Mouse (Mus musculus) lung, postnatal 4 days (tissue): Measurements from ENCODE around the gene Tubb2b.

Experiments
- DNase-seq, 2 experiments: peaks; one replicate each; pipeline ENCODE4 v3.0.0; 2021

Tubb2b gene

GRCm38 (mm10) chr13:34134276-34134675 is 4.0 kb upstream of the Tubb2b start:
- no peak for DNase-seq

- DNase-seq = no peak
These were observed 3.2 kb upstream of the Tubb2b start for GRCm38 (mm10) chr13:34133326-34134071.

DNA sequence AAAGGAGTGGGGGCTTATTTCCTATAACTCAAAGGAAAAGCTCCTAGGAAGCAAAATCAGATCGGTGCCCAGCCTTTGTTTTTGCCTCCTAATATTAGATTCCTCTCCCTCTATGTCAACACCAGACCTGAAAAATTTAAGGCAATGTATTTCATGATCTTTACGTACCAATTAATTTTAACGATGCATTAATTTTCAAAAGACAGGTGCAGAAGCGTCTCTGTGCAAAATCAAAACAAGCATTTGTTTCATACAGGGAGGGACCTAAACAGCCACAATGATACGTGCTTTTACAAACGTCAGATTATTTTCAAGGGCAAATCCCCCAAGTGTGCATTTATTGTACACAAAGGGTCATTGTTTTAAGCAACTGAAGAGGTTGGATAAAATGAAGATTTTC is 2.6 kb upstream of the Tubb2b start:
- DNase-seq = no peak

GRCm38 (mm10) chr13:34132299-34132698 is 2.0 kb upstream of the Tubb2b start:
- DNase-seq = no peak

DNA sequence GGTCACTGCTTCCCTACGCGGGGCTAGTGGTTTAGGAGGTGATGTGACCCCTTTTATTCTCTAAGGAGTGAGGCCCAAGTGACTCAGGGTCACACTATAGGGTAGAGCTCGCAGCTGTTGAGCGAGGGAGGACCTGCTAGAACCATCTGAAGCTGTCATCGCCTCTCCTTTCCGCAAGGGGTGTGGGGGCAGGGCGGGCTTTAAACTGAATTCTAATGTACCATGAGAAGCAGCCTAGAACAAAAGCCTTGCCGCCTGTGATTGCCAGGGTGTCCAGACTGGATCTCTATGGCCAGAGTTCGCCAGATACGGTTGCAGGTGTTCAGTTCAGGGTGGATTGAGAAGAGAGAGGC is 1.4 kb upstream of the Tubb2b start:
- peak; percentile 49 to 58 for DNase-seq

DNA sequence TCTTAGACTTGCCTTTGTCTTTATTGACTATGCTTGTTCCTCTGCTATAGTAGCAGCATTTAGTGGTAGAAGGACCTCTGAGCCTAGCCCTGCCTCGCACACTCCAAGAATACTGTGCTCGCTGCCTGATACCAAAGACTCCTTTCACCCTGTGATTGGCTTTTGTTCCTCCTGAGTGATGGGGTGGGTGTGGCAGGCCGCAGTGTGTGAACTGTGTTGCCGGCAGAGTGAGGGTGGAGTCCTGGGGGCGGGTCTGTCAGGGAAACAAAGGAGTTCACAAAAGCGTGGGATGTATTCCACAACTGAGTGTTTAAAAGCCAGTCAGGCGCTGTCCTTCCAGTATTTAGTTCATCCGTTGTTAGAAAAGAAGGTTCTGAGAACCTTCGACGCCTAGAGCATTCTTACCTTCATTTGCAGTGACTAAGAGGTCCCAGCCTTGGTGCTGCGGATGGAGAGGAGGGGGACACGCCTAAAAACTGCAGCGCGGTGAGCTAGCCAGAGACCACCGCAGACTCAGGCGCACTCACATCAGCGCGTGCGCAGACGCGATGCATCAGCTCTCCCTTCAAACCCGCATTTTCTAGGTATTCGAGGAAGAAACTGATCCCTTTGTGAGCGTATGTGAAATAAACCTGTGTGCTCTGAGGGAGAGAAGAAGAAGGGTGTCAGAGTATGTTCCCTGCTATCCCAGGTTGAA is 893 bp upstream of the Tubb2b start:
- DNase-seq = peak; percentile 64 to 74

GRCm38 (mm10) chr13:34129485-34130225 is 611 bp downstream of the Tubb2b start:
- DNase-seq = peak; percentile 35 to 48

DNA sequence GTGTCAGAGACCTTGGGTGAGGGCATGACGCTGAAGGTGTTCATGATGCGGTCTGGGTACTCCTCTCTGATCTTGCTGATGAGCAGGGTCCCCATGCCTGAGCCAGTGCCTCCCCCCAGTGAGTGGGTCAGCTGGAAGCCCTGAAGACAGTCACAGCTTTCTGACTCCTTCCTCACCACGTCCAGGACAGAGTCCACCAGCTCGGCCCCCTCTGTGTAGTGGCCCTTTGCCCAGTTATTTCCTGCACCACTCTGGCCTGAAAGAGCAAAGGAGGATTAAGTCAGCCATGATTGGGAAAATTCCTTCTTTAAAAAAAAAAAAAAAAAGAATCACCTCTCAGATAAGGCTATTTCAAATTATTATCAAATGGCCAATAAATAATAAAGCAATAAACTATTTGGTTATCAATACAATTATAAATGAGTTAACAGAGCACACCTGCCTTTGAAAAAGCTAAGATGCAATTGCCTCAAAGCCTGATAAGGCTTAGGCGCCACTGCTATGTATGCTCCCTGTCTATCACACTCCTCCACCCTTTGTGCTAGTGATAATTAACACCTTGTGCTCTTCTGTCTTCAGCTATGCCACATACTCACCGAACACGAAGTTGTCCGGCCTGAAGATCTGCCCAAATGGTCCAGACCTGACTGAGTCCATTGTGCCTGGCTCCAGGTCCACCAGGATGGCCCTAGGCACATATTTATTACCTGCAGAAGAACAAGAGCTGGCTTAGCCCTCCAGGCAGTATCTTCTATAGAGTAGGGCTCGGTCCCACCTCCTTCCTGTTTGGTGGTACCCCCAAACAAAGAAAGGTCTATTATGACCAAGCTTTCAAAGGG is 1.8 kb downstream of the Tubb2b start:
- no peak for DNase-seq

DNA sequence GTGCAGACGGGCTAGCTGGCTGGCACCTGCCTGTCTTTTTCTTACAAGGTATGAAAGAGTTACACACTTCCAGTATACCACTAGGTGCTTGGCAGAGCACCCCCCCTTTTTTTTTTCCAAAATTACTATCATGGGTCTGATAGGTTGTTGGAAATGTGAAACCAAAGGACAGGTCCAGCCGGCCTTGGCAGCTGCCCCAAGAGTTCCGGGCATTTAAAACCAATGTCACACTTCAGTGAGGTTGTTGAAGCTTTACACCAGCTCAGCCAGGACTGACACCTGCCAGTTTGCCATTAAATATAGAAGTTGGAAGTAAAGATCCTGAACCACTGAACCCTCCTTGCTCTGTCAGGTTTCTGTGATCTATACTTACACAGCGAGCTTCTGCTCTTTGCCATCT is 4.6 kb downstream of the Tubb2b start:
- no peak for DNase-seq

DNA sequence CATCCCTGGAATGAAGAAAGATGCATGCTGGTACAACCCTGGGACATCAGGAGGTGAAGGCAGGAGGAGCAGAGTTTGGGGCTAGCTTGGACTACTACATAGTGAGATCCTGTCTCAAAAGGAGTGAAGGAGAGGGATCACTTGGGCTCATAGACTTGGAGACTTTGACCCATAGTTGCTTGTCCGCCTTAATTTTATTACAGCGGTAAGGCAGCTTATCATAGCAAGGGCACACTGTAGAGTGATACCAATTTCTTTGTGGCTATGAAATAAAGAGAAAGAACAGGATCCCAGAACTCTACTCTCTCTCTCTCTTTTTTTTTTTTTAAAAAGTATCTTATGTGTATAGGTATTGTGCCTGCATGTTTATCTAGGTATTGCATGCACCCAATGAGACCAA is 9.7 kb downstream of the Tubb2b start:
- DNase-seq = no peak

DNA sequence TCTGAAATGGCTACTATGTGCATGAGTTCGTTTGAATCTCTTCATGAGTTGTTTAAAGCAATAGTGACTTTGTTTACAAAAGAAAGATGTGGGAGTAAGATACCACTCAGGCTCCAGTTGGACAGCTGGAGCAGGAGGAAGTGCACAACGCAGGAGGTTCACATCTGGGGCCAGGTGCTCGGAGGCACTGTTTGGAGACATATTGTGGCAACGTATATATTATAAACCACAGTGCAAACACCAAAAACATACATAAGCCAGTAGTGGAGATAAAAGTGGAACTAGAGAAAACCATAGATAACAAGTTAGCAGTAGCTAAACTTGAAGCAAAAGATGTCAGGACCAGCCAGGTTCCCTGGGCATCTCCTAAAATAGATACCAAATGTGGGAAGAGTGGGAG is 10.9 kb downstream of the Tubb2b start:
- DNase-seq = no peak

GRCm38 (mm10) chr13:34118816-34119215 is 11.4 kb downstream of the Tubb2b start:
- DNase-seq = no peak

DNA sequence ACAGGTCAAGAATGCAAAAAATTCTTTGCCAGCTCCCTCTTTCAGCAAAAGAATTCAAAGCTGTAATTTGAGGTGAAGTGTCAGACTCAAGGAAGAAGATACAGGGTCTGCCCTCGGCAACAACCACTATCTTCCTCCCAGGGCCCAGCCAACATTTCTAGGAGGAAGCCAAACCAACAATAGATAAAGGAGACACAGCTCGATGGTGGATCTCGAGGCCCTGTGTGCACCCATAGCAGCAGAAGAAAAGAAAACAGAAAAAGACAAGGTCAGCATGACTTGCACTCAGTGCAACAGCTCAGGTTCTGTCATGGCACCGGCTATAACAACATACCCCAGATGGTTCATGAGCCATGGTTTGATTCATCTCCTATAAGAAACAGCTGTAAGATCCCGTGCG is 13.8 kb downstream of the Tubb2b start:
- DNase-seq = no peak

- no peak for DNase-seq
These were observed 15.6 kb downstream of the Tubb2b start for GRCm38 (mm10) chr13:34114654-34115053.

GRCm38 (mm10) chr13:34113086-34113485 is 17.2 kb downstream of the Tubb2b start:
- no peak for DNase-seq

DNA sequence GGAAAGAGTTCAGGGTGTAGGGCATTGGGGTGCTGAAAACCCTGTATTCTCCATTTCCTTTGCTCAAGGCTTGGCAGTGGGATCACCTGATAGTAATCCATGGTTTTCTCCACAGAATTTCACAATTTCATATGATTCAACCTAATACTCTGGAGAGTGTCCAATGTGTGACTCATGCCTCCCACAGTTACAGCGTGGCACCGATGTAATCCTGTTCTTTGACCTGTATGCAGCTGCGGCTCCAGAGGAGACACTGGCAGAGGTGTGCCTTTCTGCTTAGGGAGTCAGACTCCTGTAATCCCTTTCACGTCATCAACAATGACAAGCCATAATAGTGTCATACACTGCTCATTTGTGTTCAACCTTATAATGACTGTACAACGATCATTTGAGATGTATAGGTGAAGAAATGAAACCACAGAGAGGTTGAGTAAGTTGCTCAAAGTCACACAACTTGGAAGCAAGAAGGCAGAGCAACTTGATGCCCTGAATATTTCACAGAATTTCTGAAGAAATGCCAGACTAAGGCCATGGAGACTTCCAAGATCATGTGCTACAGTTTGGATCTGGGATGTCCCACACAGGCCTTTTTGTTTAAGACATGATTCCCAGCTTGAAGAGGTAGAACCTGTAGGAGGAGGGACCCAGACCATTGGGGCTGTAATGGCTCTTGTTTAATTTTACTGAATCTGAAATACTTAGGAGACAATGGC is 17.7 kb downstream of the Tubb2b start:
- no peak for DNase-seq

DNA sequence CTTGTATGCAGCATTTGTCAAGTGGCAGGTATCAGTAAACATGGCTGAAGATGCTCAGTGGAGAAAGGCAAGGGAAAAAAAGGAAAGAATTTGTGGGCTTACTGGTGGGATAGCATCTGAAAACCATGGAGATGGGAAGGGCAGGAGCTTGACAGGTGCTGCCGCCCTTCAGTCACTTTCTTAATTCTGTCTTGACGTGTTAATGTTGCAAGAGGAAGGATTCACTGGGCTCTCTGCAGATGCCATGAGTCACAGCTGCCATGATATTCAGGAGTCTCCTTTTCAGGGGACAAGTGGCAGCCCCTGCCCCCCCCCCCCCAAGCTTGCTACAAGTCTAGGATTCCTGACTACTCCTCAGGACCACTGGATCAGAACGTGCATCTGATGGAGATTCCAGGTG is 18.4 kb downstream of the Tubb2b start:
- no peak for DNase-seq

DNA sequence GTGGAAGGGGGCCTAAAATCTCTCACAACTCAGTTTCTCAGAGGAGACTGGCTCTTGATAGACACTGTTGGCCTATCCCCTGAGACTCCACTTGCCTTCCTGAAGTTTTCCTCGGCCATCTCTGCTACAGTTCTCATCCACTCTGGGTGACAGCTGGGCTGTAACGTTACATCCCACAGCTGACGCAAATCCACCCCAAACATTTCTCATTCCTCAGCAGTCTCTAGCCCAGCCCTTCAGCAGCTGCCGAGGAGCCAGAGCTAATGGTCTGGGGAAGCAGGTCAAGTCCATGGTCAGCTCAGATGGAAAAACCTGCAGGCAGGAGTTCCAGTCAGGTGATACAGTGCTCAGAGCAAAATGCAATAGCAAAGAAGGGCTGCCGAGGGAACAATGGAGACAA is 19.2 kb downstream of the Tubb2b start:
- peak in 1 of 2 experiments; percentile 34 for DNase-seq

DNA sequence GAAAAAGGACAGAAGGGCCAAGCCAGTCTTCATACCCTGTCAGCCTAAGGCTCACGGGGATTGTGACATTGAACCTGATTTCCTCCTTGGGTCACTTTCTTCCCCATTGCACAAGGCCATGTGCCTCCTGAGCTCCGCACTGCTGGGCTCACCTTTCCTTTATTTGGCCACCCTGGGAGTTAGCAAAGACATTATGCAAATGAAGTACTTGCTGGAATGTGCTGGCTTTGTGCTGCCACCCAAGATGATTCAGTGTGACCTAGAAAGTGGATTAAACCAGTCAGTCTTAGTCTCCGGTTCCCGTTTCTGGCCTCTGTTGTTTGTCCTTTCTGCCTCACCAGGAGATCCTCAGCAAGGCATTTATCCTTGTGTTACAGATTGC is 20.6 kb downstream of the Tubb2b start:
- peak in 1 of 2 experiments; percentile 19 for DNase-seq

DNA sequence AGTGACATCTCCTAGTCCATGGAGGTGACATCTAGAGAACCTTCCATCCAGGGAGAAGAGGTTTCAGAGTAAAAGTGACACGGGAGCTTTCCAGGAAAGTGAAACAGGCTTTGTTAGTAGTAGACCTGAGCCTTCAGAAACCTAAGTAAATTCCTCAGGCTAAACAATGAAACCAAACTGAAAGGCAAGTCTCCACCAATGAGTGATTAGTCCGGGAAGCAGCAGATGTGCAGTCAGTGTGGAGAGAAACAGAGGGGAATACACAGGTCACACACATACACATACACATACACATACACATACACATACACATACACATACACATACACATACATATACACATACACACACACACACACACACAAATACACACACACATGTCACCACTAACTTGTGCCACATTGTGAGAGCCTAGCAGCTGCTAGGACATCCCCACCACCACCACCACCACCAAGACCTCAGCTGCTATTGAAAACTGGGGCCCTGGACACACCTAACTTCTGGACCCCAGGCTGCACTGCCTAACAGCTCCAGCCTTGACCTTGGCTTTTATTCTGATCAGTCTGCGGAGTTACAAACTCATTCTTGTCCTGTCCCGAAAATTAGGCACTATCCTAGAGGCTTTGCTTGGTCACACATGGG is 21.1 kb downstream of the Tubb2b start:
- no peak for DNase-seq

- DNase-seq = no peak
These were observed 23.3 kb downstream of the Tubb2b start for GRCm38 (mm10) chr13:34106999-34107398.

GRCm38 (mm10) chr13:34106256-34106655 is 24.0 kb downstream of the Tubb2b start:
- no peak for DNase-seq
